Mouse (Mus musculus) spleen, embryonic (tissue): ENCODE data around the gene Rasa2.
"Not testable (repeated sequence)": the region's sequence is repeated elsewhere in the genome, so short reads cannot be mapped to it uniquely, and the experiment has no call there.

Experiments
- CTCF ChIA-PET: fragments of 350-600 bp; sonication (Branson Sonifier 250); formaldehyde crosslinking; loops from one replicate; lab custom pipeline; 2022; lab: Charles Lee

Gene Rasa2

GRCm38 (mm10) chr9:96597899-96598298 lies 33.5 kb downstream of the Rasa2 start:
- CTCF ChIA-PET = no interaction called here

GRCm38 (mm10) chr9:96592670-96593600 lies 38.5 kb downstream of the Rasa2 start:
- CTCF ChIA-PET = no interaction called here

GRCm38 (mm10) chr9:96589346-96589745 lies 42.1 kb downstream of the Rasa2 start:
- CTCF ChIA-PET = interaction anchor here (0.6 kb wide), 1 partner anchor 29 kb away, joined by 4 read pairs; no protein-coding TSS in a partner anchor

GRCm38 (mm10) chr9:96583496-96583895 lies 47.9 kb downstream of the Rasa2 start:
- CTCF ChIA-PET = no interaction called here

GRCm38 (mm10) chr9:96583076-96583475 lies 48.3 kb downstream of the Rasa2 start:
- CTCF ChIA-PET = no interaction called here

GRCm38 (mm10) chr9:96578190-96578589 lies 53.2 kb downstream of the Rasa2 start:
- CTCF ChIA-PET = no interaction called here

- CTCF ChIA-PET = no interaction called here
Measured at GRCm38 (mm10) chr9:96577674-96578073, 53.7 kb downstream of the Rasa2 start.

GRCm38 (mm10) chr9:96573252-96573651 lies 58.2 kb downstream of the Rasa2 start:
- CTCF ChIA-PET = interaction anchor here (0.8 to 1.8 kb wide), 2 partner anchors 79 to 96 kb away, joined by 3 to 7 read pairs; no protein-coding TSS in a partner anchor

GRCm38 (mm10) chr9:96572754-96573153 lies 58.7 kb downstream of the Rasa2 start:
- CTCF ChIA-PET = interaction anchor here (0.8 to 1.8 kb wide), 2 partner anchors 80 to 96 kb away, joined by 3 to 7 read pairs; no protein-coding TSS in a partner anchor

GRCm38 (mm10) chr9:96566470-96566996 lies 64.9 kb downstream of the Rasa2 start:
- CTCF ChIA-PET = no interaction called here

- CTCF ChIA-PET = no interaction called here
Measured at GRCm38 (mm10) chr9:96563501-96563900, 67.9 kb downstream of the Rasa2 start.

- CTCF ChIA-PET = interaction anchor here (0.5 to 0.6 kb wide), 2 partner anchors 129 to 532 kb away, joined by 3 to 8 read pairs; no protein-coding TSS in a partner anchor
Measured at GRCm38 (mm10) chr9:96559148-96559547, 72.3 kb downstream of the Rasa2 start.

- CTCF ChIA-PET = interaction anchor here (0.5 kb wide), 1 partner anchor 533 kb away, joined by 3 read pairs; no protein-coding TSS in a partner anchor
Measured at GRCm38 (mm10) chr9:96558594-96558993, 72.8 kb downstream of the Rasa2 start.

GRCm38 (mm10) chr9:96554095-96554494 lies 77.3 kb downstream of the Rasa2 start:
- CTCF ChIA-PET = no interaction called here

- CTCF ChIA-PET = no interaction called here
Measured at GRCm38 (mm10) chr9:96545410-96545809, 86.0 kb downstream of the Rasa2 start.

GRCm38 (mm10) chr9:96543643-96544640 lies 87.5 kb downstream of the Rasa2 start:
- CTCF ChIA-PET = interaction anchor here (0.7 to 0.8 kb wide), 2 partner anchors 109 to 116 kb away, joined by 3 to 4 read pairs; no protein-coding TSS in a partner anchor

GRCm38 (mm10) chr9:96538916-96539315 lies 92.5 kb downstream of the Rasa2 start:
- CTCF ChIA-PET = no interaction called here

GRCm38 (mm10) chr9:96537615-96537919 lies 93.8 kb downstream of the Rasa2 start:
- CTCF ChIA-PET = no interaction called here

- CTCF ChIA-PET = no interaction called here
Measured at GRCm38 (mm10) chr9:96536895-96537614, 94.4 kb downstream of the Rasa2 start.

GRCm38 (mm10) chr9:96536093-96536492 lies 95.3 kb downstream of the Rasa2 start:
- CTCF ChIA-PET = not testable (repeated sequence)

- CTCF ChIA-PET = no interaction called here
Measured at GRCm38 (mm10) chr9:96535431-96535830, 96.0 kb downstream of the Rasa2 start.
